11 mouse cellular contexts compared by ENCODE assay signal in genomic region chr1:175385581-175386235, GRCm38 (mm10).
DNase-seq lines count a peak whose midpoint lies in the region; ATAC-seq and TF ChIP-seq lines count a peak whose summit lies in the region.
"Had no signal": no experiment of that assay in that cellular context is flagged by ENCODE, and none has a peak within 500 bp of the region (broad histone marks: within the 10 kb centered on the region; RNA-seq: fewer than 3 reads in every experiment).

No protein-coding gene starts in this region.

- H3K4me1 ChIP-seq in cerebellum, adult 2 months (ENCODE audit: control insufficient read depth, insufficient read depth, low read length): peaks cover 5% of the 10 kb centered on the region; the same call in 1 of the 2 replicates
- H3K4me1 ChIP-seq in hindbrain, embryonic 12.5 days: peaks cover 8% of the 10 kb centered on the region
- H3K4me1 ChIP-seq in midbrain, embryonic 16.5 days (ENCODE audit: control insufficient read depth, insufficient read depth, low read length): peaks cover 17% of the 10 kb centered on the region
- no peaks in the 10 kb centered on the region for H3K4me1 ChIP-seq in kidney, embryonic 15.5 days
- H3K4me1 ChIP-seq: heart, embryonic 10.5 days had no signal

- H3K4me3 ChIP-seq in cerebellum, adult 2 months (replicated peaks; ENCODE audit: insufficient read depth, low read depth, low read length): no peak overlapping the region
- H3K4me3 ChIP-seq in hindbrain, embryonic 12.5 days: no peak overlapping the region
- H3K4me3 ChIP-seq in midbrain, embryonic 16.5 days (ENCODE audit: low read depth, low read length): no peak overlapping the region
- H3K4me3 ChIP-seq in kidney, embryonic 15.5 days (replicated peaks): no peak overlapping the region
- H3K4me3 ChIP-seq in gastrocnemius, adult 2 months: no peak overlapping the region
- H3K4me3 ChIP-seq: heart, embryonic 10.5 days had no signal

- peak; percentile 56 to 82 for DNase-seq in cerebellum, adult 2 months
- DNase-seq in embryo, embryonic 10 days (ENCODE audit: low spot score): peak; percentile 39
- no peak for DNase-seq in kidney, postnatal 14 days
- DNase-seq in gastrocnemius, postnatal 25 days: no peak
- no peak for DNase-seq in gastrocnemius, adult 2 months
- DNase-seq: kidney, postnatal 10 days; lung, postnatal 14 days had no signal

- WGBS in cerebellum, adult 2 months: 2% methylated on average over 3 of the region's 3 CpGs
- 13% methylated on average over 3 of the region's 3 CpGs for WGBS in hindbrain, embryonic 12.5 days
- WGBS in midbrain, embryonic 16.5 days: 10% methylated on average over 3 of the region's 3 CpGs
- 35% methylated on average over 3 of the region's 3 CpGs for WGBS in kidney, embryonic 15.5 days

- no peaks in the 10 kb centered on the region for H3K27me3 ChIP-seq in cerebellum, adult 2 months (ENCODE audit: control insufficient read depth, insufficient read depth, low read length)
- H3K27me3 ChIP-seq in hindbrain, embryonic 12.5 days: no peaks in the 10 kb centered on the region
- no peaks in the 10 kb centered on the region for H3K27me3 ChIP-seq in midbrain, embryonic 16.5 days (ENCODE audit: control insufficient read depth, insufficient read depth, low read depth, low read length)
- no peaks in the 10 kb centered on the region for H3K27me3 ChIP-seq in kidney, embryonic 15.5 days

- H3K27ac ChIP-seq in cerebellum, adult 2 months (ENCODE audit: insufficient read depth, low read length): no peak overlapping the region
- H3K27ac ChIP-seq in hindbrain, embryonic 12.5 days: peak overlapping the region; percentile 66; the same call in 1 of the 2 replicates
- H3K27ac ChIP-seq in midbrain, embryonic 16.5 days (ENCODE audit: low read length): peak overlapping the region; percentile 76
- H3K27ac ChIP-seq in kidney, embryonic 15.5 days: no peak overlapping the region
- H3K27ac ChIP-seq in gastrocnemius, adult 2 months: no peak overlapping the region
- H3K27ac ChIP-seq: heart, embryonic 10.5 days had no signal

- no peaks in the 10 kb centered on the region for H3K36me3 ChIP-seq in hindbrain, embryonic 12.5 days
- H3K36me3 ChIP-seq in midbrain, embryonic 16.5 days (ENCODE audit: control insufficient read depth, insufficient read depth, low read length): no peaks in the 10 kb centered on the region
- no peaks in the 10 kb centered on the region for H3K36me3 ChIP-seq in kidney, embryonic 15.5 days
- H3K36me3 ChIP-seq: heart, embryonic 10.5 days had no signal

- intact Hi-C loops in gastrocnemius, adult 2 months (cut with DNase I): no loop called here

- no peaks in the 10 kb centered on the region for H3K9me3 ChIP-seq in hindbrain, embryonic 12.5 days (replicated peaks)
- no peaks in the 10 kb centered on the region for H3K9me3 ChIP-seq in midbrain, embryonic 16.5 days (replicated peaks; ENCODE audit: control insufficient read depth, low read length, poor library complexity, severe bottlenecking)
- H3K9me3 ChIP-seq in kidney, embryonic 15.5 days (replicated peaks): no peaks in the 10 kb centered on the region
- H3K9me3 ChIP-seq: heart, embryonic 10.5 days had no signal

- no peak for TF ChIP-seq POLR2A in cerebellum, adult 2 months (IDR thresholded peaks at IDR 0.05; ENCODE audit: borderline replicate concordance, insufficient read depth, low read length)

- no peak for TF ChIP-seq CTCF in cerebellum, adult 2 months (IDR thresholded peaks at IDR 0.05; ENCODE audit: borderline replicate concordance, insufficient read depth, low read depth, low read length)
- no peak for TF ChIP-seq CTCF in gastrocnemius, adult 2 months (IDR thresholded peaks at IDR 0.05)

- no peak overlapping the region for H3K4me2 ChIP-seq in hindbrain, embryonic 12.5 days (replicated peaks)
- H3K4me2 ChIP-seq in midbrain, embryonic 16.5 days (ENCODE audit: low read length): peak overlapping the region; percentile 2; the same call in 1 of the 2 replicates
- no peak overlapping the region for H3K4me2 ChIP-seq in kidney, embryonic 15.5 days

- ATAC-seq in hindbrain, embryonic 12.5 days (ENCODE audit: low FRiP score): peak; percentile 87
- peak; percentile 94 for ATAC-seq in midbrain, embryonic 16.5 days
- ATAC-seq in kidney, embryonic 15.5 days (replicated peaks; ENCODE audit: low FRiP score): no peak

- H3K9ac ChIP-seq in hindbrain, embryonic 12.5 days: no peak overlapping the region
- H3K9ac ChIP-seq in midbrain, embryonic 16.5 days (ENCODE audit: low read depth, low read length): no peak overlapping the region
- no peak overlapping the region for H3K9ac ChIP-seq in kidney, embryonic 15.5 days

Comparison
In these comparisons a context has a peak if more than half of its experiments do, and no peak if none do; other contexts are left out.
1. DNase-seq: peak in cerebellum, adult 2 months (2 of 2) and embryo, embryonic 10 days (single experiment); none in kidney, postnatal 14 days (single experiment), gastrocnemius, postnatal 25 days (single experiment) and gastrocnemius, adult 2 months (single experiment).
2. H3K27ac ChIP-seq: peak in hindbrain, embryonic 12.5 days (single experiment) and midbrain, embryonic 16.5 days (single experiment); none in cerebellum, adult 2 months (single experiment), kidney, embryonic 15.5 days (single experiment) and gastrocnemius, adult 2 months (single experiment).